Mouse (Mus musculus) heart, postnatal 25 days (tissue): ENCODE measurements around the gene Tns3. TPM values are rescaled to one million over a fixed set of nuclear protein-coding genes. Genes with fewer than 3 reads are reported as not detected.
"Not testable (repeated sequence)": the region's sequence is repeated elsewhere in the genome, so short reads cannot be mapped to it uniquely, and the experiment has no call there.

Source experiments
- DNase-seq: peaks from one replicate; pipeline ENCODE4 v3.0.0; 2022; ENCODE audit warnings: low spot score
- intact Hi-C: fragments of 180-260 bp; cut with DNase I; formaldehyde crosslinking; loops from one replicate; pipeline ENCODE4 v1.15.1; 2025
- total RNA-seq, 2 experiments: library from RNA; stranded (reverse); gene quantifications; 2 replicates each; pipeline ENCODE4 v1.2.3; 2021

Gene Tns3
- total RNA-seq, 2 experiments from 2014 or later: 21.2 to 21.4 TPM

- intact Hi-C loops: no loop called here
Observed at GRCm38 (mm10) chr11:8625915-8626604, 38.3 kb downstream of the Tns3 start.

DNA sequence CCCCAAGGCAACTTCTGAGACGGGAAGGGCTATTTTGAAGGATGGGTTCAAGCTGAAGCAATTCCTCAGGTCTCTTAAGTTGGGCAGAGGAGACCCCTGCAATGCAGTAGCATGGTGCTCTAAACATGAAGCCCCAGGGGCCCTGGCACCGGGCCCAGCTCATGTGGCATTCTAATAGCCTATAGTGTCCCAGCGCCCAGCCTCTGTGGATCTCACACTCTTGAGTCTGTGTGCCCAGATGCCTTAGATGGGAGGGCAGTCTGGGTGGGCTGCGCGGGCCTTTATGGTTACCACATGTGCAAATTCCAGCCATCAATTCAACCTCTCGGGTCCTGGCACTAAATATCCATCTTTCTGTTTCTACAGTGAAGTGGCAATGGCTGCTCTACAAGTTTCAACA lies 38.9 kb downstream of the Tns3 start:
- intact Hi-C loops: no loop called here
- no peak for DNase-seq

More at GRCm38 (mm10) chr11:8625915-8626604, 38.3 kb downstream of the Tns3 start:
- DNase-seq: no peak

DNA sequence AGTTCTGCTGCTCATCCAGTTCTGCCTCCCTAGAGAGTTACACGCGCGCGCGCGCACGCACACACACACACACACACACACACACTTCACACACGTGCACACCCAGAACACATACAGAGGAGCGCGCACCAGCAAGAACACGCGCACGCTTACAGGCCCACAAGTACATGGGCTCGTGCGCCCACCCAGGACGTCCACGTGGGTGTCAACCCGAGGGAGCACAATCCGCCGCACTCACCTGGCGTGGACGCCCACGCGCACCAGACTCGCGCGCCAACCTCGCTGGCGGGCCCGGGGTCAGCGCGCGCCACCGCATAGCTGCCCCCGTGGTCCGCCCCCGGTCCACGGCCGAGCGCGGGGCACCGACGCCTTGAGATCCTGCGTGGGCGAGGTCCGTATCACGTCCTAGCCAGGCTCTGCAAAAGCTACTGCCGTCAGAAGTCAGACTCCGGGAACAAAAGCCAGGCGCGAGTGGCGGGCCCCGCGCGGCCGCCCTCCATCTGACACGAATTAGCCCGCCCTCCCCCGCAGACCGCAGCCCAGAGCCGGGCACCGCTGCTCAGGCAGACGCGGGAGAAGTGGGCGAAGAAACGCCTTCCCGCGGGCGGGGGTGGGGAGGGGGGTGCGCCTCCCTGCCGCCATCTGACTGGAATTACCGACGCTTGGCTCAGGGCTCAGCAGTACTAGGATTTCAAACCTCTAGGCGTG lies 40.0 kb downstream of the Tns3 start:
- DNase-seq: peak; percentile 7
- intact Hi-C loops: loop anchor here (5.0 kb wide), 1 partner anchor 38 kb away; the partner anchor contains the start of gene Tns3

DNA sequence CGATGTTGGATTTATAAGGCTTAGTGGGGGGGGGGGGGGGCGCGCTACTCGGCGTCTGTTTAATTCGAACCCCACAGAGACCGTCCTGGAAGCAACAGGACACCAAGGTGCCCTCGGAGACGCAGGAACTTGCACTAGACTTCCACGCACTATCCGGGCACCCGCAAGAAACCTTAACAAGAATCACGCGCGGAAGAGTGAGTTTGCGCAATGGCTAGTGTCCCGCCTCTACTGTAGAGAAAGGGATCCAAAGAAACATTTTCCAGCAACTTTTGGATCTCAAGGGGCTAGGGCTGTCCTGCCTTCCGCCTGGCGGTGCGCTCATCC lies 40.5 kb downstream of the Tns3 start:
- no peak for DNase-seq
- intact Hi-C loops: loop anchor here (5.0 kb wide), 1 partner anchor 38 kb away; the partner anchor contains the start of gene Tns3

- intact Hi-C loops: loop anchor here (5.0 kb wide), 1 partner anchor 40 kb away; the partner anchor contains the start of gene Tns3
- DNase-seq: no peak
Observed at GRCm38 (mm10) chr11:8622668-8623067, 41.7 kb downstream of the Tns3 start.

GRCm38 (mm10) chr11:8619111-8619510 lies 45.2 kb downstream of the Tns3 start:
- DNase-seq, intact Hi-C loops: not testable (repeated sequence)

DNA sequence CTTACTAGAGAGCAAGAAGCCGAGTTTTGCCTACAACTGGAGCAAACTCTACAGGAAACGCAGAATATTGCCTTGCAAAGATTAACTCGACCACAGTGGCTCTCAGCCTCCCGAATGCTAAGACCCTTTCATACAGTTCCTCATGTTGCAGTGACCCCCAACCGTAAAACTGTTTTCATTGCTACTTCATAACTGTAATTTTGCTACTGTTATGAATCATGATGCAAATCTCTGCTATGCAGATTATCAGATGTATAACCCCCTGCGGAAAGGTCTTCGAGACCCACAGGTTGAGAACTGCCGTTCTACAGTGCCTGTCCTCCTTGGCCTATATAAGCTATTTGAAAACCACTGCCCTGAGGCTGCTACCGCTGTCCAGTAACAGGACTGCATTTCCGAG lies 46.0 kb downstream of the Tns3 start:
- DNase-seq: no peak
- intact Hi-C loops: no loop called here

- intact Hi-C loops: no loop called here
- no peak for DNase-seq
Observed at GRCm38 (mm10) chr11:8615436-8615835, 48.9 kb downstream of the Tns3 start.

DNA sequence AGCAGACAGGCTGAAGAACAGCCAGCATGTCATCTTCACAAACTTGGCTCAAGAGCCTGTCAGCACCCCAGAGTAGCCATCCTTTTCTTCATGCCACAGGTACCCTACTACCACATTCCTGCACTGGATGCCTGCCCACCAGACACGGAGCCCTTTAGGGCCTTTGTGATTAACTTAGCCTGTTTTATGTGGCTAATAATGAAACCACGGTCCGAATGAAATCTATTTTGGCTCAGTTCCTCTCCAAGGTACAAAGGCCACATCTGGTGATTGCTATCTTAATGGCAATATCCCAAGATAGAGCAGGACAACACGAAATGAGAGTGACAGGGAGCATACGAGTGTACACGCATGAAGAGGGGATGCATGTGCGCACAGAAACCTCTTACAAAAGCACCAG lies 53.9 kb downstream of the Tns3 start:
- intact Hi-C loops: no loop called here
- no peak for DNase-seq

GRCm38 (mm10) chr11:8609873-8610272 lies 54.5 kb downstream of the Tns3 start:
- intact Hi-C loops: no loop called here
- DNase-seq: no peak

DNA sequence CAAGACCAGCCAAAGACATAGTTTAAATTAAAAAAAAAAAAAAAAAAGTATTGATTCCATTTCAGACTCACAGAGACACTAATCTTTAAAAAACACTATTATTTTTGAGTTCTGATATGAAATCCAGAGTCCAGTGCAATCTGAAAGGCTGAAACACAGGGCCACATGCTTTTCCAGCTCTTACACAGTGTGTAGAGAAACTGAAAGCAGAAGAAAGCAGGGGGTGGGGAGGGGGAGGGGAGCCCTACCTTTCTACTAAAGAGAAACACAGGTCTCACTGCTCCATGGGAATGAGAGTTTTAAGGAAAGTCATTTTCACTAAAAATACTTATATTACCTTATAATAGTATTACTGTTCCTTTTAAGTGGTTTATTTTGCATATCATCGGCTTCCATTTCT lies 57.2 kb downstream of the Tns3 start:
- DNase-seq: no peak

DNA sequence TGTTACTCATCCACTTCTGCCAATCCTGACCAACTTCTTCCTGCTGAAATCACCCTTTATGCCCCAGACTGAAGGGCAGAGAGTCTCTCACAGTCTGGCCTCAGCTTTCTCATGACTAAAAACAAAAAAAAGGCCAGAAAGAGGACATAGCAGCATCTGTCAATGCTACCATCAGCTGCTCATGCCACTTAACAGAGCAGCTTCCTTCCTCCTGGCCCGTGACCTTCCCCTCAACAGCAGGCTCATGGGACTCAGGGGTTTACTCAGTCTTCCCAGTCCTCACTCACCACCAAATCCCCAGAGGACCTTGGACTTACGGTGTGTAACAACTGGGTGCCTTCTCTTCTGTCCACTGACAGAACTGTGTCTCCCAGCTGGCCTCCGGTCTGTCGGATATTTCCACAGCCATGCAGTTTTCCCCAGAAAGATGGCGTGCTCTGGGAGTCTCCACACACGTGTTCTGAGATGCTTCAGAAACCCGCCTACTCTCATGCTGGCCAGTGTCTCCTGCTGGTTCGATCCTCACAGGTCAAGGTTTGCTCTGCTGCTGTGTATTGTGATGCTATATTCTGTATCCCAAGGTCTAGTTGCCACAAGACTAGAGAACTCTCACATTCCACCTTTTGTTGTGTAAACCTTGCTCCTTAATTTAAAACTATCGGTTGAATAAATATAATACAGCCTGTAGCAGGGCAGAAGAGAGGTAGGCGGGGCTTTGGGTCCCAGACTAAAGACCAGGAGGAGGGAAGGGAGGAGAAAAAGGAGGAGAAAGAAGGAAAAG lies 59.4 kb downstream of the Tns3 start:
- DNase-seq: no peak
- intact Hi-C loops: no loop called here

More for the DNA sequence above, 57.2 kb downstream of the Tns3 start:
- intact Hi-C loops: no loop called here

GRCm38 (mm10) chr11:8602606-8603005 lies 61.7 kb downstream of the Tns3 start:
- DNase-seq: no peak
- intact Hi-C loops: no loop called here

DNA sequence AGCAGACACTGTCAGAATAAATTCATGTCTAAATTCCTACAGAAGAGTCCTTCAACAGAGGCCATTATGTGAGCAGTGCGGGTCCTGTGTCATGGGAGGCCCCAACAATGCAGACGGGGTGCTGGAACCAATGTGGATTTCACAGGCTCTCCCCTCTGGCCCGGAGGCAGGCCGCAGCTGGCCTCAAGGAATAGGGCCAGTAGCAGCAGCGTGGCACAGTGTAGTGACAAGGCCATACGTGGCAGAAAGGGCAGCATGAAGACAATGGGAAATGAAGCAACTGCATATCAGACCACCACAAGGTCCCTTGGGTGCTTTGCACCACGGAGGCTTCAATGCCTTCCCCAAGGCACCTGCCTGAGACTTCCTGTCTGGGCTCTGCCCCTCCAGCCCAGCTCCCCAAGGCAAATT lies 62.9 kb downstream of the Tns3 start:
- intact Hi-C loops: no loop called here
- no peak for DNase-seq

- intact Hi-C loops: no loop called here
- DNase-seq: no peak
Observed at GRCm38 (mm10) chr11:8595642-8596041, 68.7 kb downstream of the Tns3 start.

GRCm38 (mm10) chr11:8593172-8593571 lies 71.2 kb downstream of the Tns3 start:
- no peak for DNase-seq

DNA sequence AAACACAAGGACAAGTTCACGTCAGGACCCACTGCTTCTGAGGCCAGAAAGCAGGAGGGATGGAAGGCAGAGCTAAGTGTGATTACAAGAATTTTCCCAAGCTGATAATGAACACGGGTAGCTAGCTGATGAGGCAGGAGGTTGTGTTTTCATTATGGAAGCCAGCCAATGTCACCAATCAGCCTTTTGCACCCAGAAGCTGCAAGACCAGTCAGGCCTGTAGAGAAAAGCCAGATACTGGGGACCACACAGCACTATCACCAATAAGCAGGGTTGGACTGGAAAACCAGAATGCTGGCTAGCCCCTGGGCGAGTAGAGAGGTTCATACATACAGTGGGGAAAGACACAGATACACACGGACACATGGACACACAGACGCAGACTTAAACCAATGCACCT lies 73.1 kb downstream of the Tns3 start:
- no peak for DNase-seq
- intact Hi-C loops: no loop called here

More at GRCm38 (mm10) chr11:8593172-8593571, 71.2 kb downstream of the Tns3 start:
- intact Hi-C loops: no loop called here

- peak; percentile 20 for DNase-seq
- intact Hi-C loops: loop anchor here (5.0 kb wide), 1 partner anchor 73 kb away; the partner anchor contains the start of gene Tns3
Observed at GRCm38 (mm10) chr11:8589226-8589905, 75.0 kb downstream of the Tns3 start.

DNA sequence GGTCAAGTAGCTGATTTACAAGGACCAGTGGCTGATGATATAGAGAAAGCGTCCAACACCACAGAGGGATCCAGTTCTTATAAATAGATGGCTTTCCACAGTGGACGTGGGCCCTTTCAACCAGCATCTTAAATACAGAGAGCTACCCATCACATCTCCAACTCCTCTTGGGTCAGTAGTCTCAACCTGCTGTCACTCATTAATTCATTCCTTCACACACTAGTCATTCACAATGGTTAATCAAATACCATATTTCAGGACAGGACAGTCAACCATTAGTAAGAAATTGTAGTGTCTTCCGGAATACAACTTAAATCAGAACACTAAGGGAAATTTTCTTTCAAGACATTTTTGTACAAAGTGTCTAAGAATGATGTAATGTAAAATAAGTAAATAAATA lies 76.4 kb downstream of the Tns3 start:
- DNase-seq: no peak
- intact Hi-C loops: loop anchor here (5.0 kb wide), 1 partner anchor 74 kb away; the partner anchor contains the start of gene Tns3
